Mouse (Mus musculus): ENCODE data around the gene Midn. TPM values are rescaled to one million over a fixed set of nuclear protein-coding genes. Genes with fewer than 3 reads are reported as not detected.

Midn gene
- total RNA-seq, 2 experiments from 2014 or later, result 18.2 to 20.1 TPM

DNA sequence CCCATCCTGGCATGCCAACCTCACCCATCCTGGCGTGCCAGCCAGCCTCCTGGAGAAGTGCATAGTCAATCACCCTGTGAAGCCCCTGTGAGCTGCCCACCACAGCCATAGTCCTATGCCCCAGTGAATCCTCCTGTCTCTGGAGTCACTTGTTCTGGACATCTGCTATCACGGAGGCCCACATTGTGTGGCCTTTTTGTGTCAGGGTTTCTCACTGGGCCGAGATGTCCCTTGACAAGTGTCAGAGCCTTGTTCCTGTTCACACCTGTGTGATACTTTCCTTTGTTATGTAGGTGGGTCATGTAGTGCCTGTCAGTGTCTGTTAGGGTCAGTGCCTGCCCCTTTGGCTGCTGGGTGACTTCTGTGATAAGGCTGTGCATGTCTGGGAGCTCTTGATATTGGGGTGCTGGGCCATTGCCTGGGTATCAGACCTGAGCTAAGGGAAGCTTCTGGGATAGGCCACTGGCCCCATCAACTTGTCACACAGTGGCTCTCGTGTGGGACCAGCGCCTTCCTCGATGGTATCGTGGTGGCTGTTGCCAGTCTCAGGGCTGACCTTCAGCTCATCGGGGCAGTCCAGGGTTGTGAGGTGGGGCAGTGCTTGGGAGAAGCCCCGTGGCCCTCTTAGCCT, 24.0 kb upstream of the Midn start:
- ATAC-seq (replicated peaks; ENCODE audit: low FRiP score, poor library complexity, severe bottlenecking), result peak; percentile 84

DNA sequence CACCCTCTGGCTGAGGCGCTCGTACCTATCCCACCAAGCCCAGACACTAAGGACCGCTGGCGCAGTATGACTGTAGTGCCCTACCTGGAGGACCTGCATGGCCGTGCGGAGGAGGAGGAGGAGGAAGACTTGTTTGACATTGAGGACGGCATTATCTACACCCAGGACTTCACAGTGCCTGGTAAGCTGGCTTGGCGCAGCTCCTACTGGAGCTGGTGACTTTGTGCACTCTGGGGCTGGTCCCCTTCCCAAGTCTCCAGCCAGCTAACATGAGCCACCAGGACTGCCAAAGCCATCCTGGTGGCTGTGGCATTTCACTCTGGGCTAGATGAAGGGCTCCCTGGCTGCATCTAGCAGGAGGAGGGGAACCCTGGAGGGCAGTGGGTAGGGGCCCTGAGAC, 20.2 kb upstream of the Midn start:
- ATAC-seq (replicated peaks; ENCODE audit: low FRiP score, poor library complexity, severe bottlenecking), result no peak

DNA sequence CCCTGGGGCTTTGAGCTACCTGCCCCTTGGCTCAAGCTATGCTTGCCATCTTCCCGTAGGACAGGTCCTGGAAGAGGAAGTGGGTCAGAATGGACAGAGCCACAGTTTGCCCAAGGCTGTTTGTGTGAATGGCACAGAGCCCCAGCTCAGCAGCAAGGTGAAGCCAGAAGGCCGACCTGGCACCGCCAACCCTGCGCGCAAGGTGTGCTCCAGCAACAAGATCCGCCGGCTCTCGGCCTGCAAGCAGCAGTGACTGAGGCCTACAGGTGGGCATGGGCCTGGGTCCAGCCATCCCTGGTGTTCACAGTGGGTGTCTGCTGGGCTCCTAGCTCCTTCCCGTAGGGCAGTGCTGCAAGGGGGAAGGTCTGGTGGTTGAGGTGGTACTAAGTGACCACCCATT, 18.2 kb upstream of the Midn start:
- no peak for ATAC-seq (replicated peaks; ENCODE audit: low FRiP score, poor library complexity, severe bottlenecking)

DNA sequence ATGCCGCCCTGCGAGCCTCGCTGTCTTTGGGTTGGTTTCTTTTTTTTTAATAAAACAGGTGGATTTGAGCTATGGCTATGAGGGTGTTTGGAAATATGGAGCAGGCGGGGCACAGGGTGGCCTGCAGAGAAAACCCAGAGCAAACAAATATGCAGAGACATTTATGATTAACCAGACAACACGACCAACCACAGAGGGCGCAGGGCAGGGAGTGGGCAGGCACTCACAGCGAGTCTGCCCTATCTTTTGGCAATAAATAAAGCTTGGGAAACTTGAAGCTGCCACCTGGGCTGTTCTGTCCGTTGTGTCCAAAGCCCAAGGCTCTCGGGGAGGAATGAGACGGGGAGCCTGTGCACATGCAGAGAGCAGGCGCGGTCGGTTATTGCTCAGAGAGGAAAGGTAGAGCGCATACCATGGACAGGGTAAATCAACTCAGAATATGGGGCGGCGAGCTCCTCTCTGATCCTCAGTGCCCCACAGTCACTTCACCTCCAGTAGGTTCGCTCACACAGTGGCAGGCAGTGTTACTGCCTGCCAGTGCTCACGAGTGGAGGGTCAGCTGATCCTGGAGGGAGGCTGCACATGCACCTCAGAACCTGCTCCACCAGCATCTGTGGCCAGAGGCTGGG, 17.6 kb upstream of the Midn start:
- no peak for ATAC-seq (replicated peaks; ENCODE audit: low FRiP score, poor library complexity, severe bottlenecking)

DNA sequence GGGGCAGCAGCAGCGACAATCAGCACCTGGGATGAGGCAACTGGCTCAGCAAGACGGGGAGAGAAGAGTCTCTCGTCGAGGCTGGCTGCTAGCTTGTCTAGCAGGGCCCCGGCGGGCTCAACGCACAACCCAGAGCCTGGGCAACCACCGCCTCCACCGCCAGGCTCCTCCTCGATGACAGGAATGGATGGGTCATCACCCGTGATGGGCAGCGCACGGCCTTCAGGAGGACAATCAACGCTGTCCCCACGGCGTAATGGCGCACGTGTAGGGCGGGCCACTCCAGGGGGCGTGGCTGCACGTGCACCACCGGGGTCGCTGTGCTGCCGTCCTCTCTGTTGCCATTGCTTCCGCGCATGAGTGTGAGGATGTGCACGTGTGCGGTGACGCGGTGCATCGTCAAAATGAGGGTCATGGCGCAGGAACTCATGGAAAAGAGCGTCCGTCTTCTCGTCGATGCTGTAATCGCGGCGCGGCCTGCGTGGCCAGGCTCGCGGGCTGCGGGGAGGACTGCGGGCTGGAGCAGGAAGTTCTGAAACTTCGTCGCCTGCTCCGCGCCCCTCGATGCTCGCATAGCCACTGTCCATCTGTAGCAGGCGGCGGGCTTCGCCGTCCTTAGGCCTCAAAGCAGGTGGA, 16.6 kb upstream of the Midn start:
- no peak for ATAC-seq (replicated peaks; ENCODE audit: low FRiP score, poor library complexity, severe bottlenecking)

DNA sequence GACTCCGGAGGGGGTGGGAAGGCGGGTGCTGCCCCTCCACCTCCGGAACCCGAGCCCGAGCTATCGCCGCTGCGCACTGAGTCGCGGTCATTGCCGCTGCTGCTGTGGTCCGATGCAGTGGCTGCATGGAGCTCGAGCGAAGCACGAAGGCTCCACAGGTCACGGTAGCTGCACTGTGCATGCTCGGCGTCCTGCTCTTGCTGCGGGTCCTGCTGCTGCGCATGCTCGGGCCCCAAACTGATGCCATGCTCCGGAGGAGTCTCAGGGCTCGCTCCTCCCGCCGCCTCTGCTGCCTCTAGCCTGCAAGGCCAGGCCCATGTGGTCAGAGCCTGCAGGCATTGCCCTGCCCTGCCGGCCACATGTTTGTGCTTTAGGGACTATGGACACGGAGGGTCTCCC, 16.1 kb upstream of the Midn start:
- ATAC-seq (replicated peaks; ENCODE audit: low FRiP score, poor library complexity, severe bottlenecking), result no peak

DNA sequence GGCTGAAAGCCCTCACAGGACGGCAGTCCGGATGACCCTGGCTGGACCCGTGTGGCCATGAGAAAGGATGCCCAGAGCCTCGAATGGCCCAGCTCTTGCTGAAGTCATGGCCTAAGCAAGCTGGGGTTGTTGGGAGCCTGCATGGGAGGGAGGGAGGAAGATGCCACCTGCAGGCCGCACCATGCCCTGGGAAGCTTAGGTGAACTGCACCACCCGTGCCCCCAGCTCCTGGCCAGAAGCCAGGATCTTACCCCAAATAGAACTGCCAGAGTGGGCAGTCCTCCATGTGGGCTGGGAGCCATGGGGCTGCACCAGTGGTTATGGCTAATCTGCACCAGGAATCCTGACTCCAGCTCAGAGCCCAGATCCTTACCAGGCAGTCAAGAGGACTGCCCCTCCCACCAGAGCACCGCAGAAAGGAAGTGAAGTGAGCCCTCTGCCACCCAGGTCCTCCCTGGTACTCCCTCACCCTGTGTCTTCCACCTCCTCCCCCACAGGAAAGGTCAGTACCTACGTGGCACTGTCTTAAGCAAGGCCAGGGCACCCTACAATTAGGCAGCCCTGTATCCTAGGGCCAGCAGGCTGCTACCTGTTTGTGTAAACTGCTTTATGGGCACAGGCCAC, 14.7 kb upstream of the Midn start:
- peak; percentile 36; the same call in 1 of the 2 replicates for ATAC-seq (replicated peaks; ENCODE audit: low FRiP score, poor library complexity, severe bottlenecking)

DNA sequence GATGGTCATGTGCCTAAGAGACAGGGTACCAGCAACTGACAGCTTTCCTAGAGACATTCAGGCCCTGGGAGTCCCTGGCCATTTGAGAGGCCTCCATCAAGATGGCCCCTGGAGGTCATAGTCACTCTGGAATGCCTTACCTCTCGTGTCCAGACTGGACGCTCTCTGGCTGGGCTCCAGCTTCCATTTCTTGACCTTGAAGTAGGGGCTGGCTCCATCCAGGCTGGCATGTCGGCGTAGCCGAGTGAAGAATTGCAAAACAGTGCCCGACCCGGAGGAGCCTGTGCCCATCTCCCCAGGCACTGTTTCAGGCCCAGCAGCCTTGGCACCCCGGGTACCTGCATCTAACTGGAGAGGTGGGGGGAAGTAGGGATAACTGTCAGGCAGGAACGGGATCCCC, 13.7 kb upstream of the Midn start:
- ATAC-seq (replicated peaks; ENCODE audit: low FRiP score, poor library complexity, severe bottlenecking), result no peak

DNA sequence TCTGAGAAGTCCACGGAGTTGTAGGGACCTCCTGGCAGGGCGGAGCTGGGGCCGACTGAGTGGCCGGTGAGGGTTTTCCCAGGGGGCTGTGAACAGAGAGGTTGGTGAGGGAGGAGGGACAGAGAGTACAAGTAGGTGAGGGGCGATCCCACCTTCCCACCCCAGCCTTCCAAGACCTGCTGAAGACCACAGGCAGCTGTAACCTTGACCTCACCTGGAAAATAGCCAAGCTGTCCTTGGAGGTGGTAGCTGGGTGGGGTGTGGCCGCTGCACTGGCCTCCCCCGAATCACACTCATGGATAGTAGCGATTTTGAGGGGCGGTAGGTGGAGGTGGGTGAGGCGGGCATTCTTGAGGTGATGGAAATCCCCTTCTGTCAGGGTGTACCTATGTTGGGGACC, 12.9 kb upstream of the Midn start:
- no peak for ATAC-seq (replicated peaks; ENCODE audit: low FRiP score, poor library complexity, severe bottlenecking)

DNA sequence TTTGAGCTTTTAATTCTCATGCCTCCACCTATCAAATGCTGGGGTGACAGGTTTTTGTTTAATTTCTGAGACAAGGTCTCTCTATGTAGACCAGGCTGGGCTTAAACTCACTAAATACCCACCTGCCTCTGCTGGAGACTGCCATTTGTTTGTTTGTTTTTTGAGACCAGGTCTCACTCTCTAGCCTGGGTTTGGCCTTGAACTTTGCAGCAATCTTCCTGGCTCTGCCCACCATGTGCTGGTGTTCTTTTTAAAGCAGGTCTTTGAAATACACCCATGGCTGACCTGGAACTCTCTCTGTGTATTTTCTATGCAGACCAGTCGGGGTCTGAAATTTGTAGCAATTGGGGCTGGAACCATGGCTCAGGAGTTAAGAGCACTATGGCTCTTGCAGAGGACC, 12.4 kb upstream of the Midn start:
- no peak for ATAC-seq (replicated peaks; ENCODE audit: low FRiP score, poor library complexity, severe bottlenecking)

DNA sequence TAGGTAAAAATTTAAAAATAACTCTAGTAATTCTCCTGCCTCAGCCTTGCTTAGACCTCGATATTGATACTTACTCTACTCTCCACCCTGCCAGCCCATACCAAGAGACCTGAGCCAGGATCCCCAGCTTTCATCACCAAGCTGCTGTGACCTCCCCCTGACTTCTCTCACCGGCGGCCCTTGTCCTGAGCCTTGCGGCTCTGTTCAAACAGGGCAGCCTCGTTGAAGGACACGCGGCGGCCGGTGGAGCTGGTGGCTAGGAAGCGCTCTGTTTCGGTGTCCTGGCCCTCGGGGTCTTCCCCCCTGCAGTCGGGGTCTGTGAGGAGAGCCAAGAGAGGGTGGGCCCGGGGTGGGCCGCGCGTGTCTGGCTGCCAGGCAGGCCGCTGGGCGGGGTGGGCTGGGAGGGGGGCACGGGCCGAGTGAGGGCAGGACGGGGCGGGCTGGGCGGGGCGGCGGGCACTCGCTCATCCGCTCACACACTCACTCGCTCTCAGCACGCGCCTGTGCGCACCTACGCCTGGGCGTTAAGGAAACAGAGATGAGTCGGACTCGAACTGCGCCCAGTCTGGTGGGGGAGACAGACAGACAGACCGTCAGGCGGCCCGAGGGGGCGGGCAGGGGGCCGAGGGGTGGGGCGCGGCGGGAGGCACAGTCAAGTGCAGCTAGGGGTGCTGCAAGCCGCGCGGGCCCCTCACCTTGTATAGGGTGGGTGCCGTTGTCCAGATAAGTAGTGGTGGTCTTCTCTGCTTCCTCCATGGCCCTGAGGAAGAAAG, 11.7 kb upstream of the Midn start:
- no peak for ATAC-seq (replicated peaks; ENCODE audit: low FRiP score, poor library complexity, severe bottlenecking)

DNA sequence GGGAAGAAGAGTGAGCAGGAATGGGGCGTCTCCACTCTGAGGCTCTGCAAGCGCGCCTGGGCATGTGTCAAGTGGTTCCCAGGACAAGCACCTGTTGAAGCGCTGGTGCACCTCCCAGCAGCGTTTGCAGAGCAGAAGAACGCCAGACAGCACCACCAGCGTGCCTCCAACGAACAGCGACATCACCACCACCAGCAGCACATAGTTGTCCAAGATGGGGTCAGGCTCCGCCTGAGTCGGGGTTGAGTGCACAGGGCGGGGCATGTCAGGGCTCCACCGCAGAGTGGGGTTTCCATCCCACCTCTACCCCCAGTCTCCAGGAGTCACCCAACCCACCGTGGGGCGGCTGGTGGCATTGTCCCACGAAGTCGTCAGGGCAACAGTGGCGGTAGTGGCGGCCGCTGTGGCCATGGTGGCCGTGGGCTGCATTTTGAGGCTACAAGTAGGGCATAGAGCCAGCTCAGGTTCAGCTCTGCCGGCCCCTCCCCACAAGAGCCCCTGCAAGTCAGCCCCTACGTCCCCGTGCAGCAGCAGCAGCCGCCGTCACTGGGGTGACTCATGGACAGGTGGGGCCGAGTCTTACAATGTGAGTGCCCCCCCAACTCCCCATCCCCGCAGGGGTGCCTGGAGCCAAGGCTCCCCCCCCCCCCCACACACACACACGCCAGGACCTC, 11.0 kb upstream of the Midn start:
- no peak for ATAC-seq (replicated peaks; ENCODE audit: low FRiP score, poor library complexity, severe bottlenecking)

DNA sequence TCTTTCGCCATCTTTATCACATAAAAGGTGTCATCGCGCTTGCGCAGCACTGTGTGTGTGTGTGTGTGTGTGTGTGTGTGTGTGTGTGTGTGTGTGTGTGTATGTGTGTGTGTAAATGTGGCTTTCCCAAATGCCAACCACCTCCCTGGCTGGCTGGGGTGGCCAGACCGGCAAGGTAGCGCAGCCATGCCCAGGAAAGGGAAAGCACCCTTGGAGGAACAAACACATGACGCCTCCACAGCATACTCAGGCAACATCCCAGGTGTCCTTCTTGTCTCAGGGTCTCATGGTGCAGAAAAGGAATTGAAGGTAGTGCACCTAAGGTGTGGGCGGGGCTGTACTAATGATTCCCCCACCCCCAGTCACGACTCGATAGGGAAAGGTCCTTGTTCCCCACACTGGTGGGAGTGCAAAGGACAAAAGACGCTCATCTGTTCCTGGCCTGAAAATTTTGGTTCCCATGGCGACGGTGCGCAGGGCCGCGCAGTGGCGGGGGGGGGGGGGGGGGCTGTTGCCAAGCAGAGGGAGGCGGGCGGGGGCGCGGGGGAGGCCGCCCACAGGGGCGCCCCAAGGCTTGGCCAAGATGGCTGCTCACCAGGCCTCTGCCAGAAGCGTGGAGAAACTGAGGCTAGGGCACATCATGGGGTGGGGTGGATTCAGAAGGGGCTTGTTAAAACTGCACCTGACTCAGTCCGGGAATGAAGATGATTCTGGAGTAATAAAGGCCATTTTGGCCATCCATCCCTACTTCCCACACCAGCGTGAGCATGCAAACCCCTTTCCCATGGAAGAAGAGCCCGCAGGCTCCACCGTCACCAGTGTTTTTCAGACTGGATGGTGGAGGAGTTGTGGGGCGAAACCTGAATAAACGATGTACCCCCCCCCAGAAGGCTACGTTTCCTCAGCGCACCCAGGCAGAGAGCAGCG, 10.2 kb upstream of the Midn start:
- ATAC-seq (replicated peaks; ENCODE audit: low FRiP score, poor library complexity, severe bottlenecking), result no peak

DNA sequence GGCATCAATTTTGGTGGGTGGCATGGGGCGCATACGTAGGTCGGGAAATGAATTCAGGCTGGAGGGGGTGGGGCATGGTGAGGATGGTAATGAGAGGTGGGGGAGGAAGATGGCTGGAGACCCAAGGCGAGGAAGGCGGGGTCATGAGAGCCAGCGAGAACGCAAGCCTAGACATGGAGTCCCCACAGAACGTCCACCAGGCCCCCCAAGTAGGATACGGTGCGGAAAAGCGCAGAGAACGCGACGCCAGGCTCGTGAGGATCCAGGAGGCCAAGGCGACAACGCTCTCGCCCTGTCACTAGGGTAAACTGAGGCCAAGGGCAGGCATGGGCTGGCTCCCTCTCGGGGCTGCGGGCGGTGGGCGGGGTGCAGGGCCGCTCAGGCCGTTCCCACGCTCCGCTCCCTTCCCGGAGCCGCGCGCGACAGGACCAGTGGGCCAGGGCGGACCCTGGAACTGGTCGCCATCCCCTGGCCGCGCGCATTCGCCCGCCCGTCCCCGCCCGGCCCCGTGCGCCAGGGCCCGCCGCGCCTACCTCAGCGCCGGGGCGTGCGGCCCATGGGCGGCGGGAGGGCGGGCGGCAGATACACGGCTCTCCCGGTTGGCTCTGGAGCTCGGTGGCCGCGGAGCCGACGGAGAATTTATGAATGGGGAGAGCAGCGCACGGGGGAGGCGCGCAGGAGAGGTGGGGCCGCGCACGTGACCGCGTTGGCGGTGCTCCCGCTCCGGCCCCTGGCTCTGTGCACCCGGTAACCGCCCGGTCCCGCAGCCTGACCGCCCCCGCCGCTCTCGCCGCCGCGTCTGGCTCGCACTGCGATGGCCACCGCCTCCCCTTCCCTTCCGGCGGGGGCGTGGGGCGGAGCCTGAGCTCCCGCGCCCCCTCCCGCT, 9.3 kb upstream of the Midn start, which contains the start of gene Atp5d:
Atp5d (plus strand) TSS at position 80 of the 886 bp plus-strand sequence.
- peak; percentile 17 for ATAC-seq (replicated peaks; ENCODE audit: low FRiP score, poor library complexity, severe bottlenecking)

DNA sequence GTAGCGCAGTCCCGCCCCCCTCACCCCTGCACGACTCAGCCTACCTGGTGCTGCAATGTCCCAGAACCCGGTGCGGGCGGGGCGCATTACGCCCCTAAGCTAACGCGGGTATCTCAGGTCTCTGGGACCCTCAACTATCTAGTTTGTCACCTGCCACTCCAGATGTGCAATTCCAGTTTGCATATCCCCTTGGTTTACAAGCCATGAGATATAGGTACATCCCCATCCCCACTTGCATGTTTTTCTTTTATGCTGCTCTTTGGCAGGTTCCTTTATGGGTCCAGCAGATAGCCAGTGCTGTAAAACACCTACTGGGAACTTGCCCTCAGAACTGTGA, 8.7 kb upstream of the Midn start:
- no peak for ATAC-seq (replicated peaks; ENCODE audit: low FRiP score, poor library complexity, severe bottlenecking)

DNA sequence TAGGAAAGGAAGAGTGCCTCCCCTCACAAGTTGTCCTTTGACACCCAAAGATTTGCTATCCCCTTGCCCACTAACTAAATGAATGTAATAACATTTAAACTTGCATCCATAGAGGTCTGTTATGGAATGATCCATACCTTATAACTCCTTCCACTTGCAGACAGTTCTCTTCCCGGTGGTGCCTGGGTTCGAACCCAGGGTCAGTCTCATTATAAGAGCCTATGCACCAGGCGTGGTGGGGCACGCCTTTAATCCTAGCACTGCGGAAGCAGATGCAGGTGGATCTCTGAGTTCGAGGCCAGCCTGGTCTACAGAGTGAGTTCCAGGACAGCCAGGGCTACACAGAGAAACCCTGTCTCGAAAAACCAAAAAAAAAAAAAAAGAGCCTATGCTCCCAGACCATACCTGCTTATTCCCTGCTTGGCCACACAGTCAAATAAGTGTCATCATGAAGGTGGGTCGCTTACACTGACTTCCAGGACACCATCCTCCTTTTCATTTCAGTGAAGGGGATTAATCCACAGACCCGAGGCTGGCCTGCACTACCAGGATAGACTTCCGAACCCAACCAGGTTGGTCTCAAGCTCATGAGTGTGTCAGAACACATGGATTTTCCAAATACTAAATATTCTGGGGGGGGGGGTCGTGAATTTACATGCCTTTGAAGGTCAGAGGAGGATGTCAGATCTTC, 8.0 kb upstream of the Midn start:
- ATAC-seq (replicated peaks; ENCODE audit: low FRiP score, poor library complexity, severe bottlenecking), result no peak

DNA sequence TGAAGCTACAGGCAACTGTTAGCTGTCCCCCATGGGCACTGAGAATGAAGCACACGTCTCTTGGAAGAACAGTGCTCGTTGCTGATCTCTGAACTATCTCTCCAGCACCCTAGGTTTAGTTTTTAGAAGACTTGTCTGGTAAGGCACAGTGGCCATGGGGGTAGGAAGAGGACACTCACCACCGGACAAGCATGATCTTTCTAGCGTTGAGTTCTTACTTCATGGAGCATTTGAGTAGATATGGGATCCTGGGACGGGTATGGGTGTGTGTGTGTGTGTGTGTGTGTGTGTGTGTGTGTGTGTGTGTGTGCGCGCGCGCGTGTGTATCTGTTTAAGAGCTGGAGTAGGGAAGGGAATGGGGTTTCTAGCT, 7.4 kb upstream of the Midn start, which contains the start of gene Cbarp:
Cbarp (minus strand) TSS at position 170 of the 370 bp plus-strand sequence.
- ATAC-seq (replicated peaks; ENCODE audit: low FRiP score, poor library complexity, severe bottlenecking), result no peak
